Mouse (Mus musculus) CH12.LX (cell line): ENCODE data around the gene Cracr2a. TPM values are rescaled to one million over a fixed set of nuclear protein-coding genes. Genes with fewer than 3 reads are reported as not detected.

Source experiments
- DNase-seq: peaks from one replicate; pipeline ENCODE4 v3.0.0-alpha.2; 2013; ENCODE audit errors: extremely low read depth
- H3K27ac ChIP-seq: 2 replicates; pipeline ENCODE4 v1.5.1; 2012; ENCODE audit warnings: low read depth, mild to moderate bottlenecking, control low read depth, moderate library complexity; ENCODE audit not compliant: insufficient read depth
- H3K27me3 ChIP-seq: replicated peaks from 2 replicates; pipeline ENCODE3; 2012; ENCODE audit warnings: inconsistent platforms
- H3K36me3 ChIP-seq, 2 experiments: replicated peaks in 1 of 2; 2 replicates each; pipeline versions ENCODE3 to v1.6.1; 2012; ENCODE audit warnings: inconsistent platforms in 1 of 2, low read length in 1 of 2, mild to moderate bottlenecking in 1 of 2, mixed read lengths in 1 of 2, moderate library complexity in 1 of 2; ENCODE audit not compliant: control insufficient read depth in 1 of 2, insufficient read depth in 1 of 2
- H3K4me1 ChIP-seq, 2 experiments: 2 replicates each; pipeline ENCODE4 v1.6.1; 2012; ENCODE audit warnings: inconsistent platforms in 1 of 2, moderate library complexity in 1 of 2; ENCODE audit not compliant: insufficient read depth in 2 of 2, control insufficient read depth in 1 of 2
- H3K4me2 ChIP-seq: 2 replicates; pipeline ENCODE4 v1.6.1; 2012; ENCODE audit warnings: low read depth, mild to moderate bottlenecking, control low read depth; ENCODE audit not compliant: poor library complexity, insufficient read depth, severe bottlenecking
- H3K4me3 ChIP-seq, 3 experiments: fragments of 150-350 bp in 1 of 3; sonication (generic) in 1 of 3; replicated peaks in 1 of 3; 2 replicates each; pipeline versions ENCODE3 to v1.5.1; 2011 to 2012; ENCODE audit warnings: low read depth in 2 of 3, low read length in 2 of 3, mild to moderate bottlenecking in 2 of 3, moderate library complexity in 2 of 3, control low read depth in 1 of 3, improper control_type of control experiment in 1 of 3, inconsistent platforms in 1 of 3, mixed read lengths in 1 of 3; ENCODE audit not compliant: poor library complexity in 1 of 3
- H3K79me2 ChIP-seq: replicated peaks from 2 replicates; pipeline ENCODE4 v1.6.1; 2012; ENCODE audit warnings: mild to moderate bottlenecking, moderate library complexity; ENCODE audit not compliant: control insufficient read depth, poor library complexity, insufficient read depth, severe bottlenecking; ENCODE audit errors: extremely low read depth
- H3K9ac ChIP-seq: 2 replicates; pipeline ENCODE4 v1.6.1; 2012; ENCODE audit warnings: low read depth, mild to moderate bottlenecking, control low read depth, moderate library complexity; ENCODE audit not compliant: insufficient read depth
- H3K9me3 ChIP-seq: replicated peaks from 2 replicates; pipeline ENCODE3; 2012; ENCODE audit warnings: low read length, inconsistent platforms, mixed read lengths
- BHLHE40 ChIP-seq: IDR thresholded peaks from 2 replicates; pipeline ENCODE4 v1.6.1; 2011; ENCODE audit warnings: mild to moderate bottlenecking, low read depth, low read length, improper control_type of control experiment
- CHD1 ChIP-seq: IDR thresholded peaks from 2 replicates; pipeline ENCODE4 v1.6.1; 2012; ENCODE audit warnings: low read depth, low read length, improper control_type of control experiment, inconsistent platforms
- CHD2 ChIP-seq: IDR thresholded peaks from 2 replicates; pipeline ENCODE4 v1.6.1; 2011; ENCODE audit warnings: low read length, improper control_type of control experiment
- CTCF ChIP-seq, 2 experiments: IDR thresholded peaks in 1 of 2; conservative IDR thresholded peaks in 1 of 2; 2 replicates each; pipeline ENCODE4 v1.5.1; 2011 to 2012; ENCODE audit warnings: low read depth in 2 of 2, low read length in 2 of 2, improper control_type of control experiment in 1 of 2, inconsistent platforms in 1 of 2, mild to moderate bottlenecking in 1 of 2, moderate library complexity in 1 of 2
- E2F4 ChIP-seq: IDR thresholded peaks from 2 replicates; pipeline ENCODE4 v1.6.1; 2011; ENCODE audit warnings: low read depth, low read length, improper control_type of control experiment; ENCODE audit not compliant: insufficient replicate concordance
- ELF1 ChIP-seq: IDR thresholded peaks from 2 replicates; pipeline ENCODE4 v1.6.1; 2014; ENCODE audit warnings: low read depth, mild to moderate bottlenecking, inconsistent platforms, low read length, improper control_type of control experiment
- ETS1 ChIP-seq: conservative IDR thresholded peaks from 2 replicates; pipeline ENCODE4 v1.6.1; 2012; ENCODE audit warnings: low read depth, mild to moderate bottlenecking, inconsistent platforms, low read length, improper control_type of control experiment, moderate library complexity
- HCFC1 ChIP-seq: IDR thresholded peaks from 2 replicates; pipeline ENCODE4 v1.6.1; 2012; ENCODE audit warnings: low read depth, mild to moderate bottlenecking, inconsistent platforms, low read length, improper control_type of control experiment
- IRF4 ChIP-seq: IDR thresholded peaks from 2 replicates; pipeline ENCODE4 v1.6.1; 2014; ENCODE audit warnings: low read depth, mild to moderate bottlenecking, inconsistent platforms, low read length, improper control_type of control experiment
- MAX ChIP-seq: IDR thresholded peaks from 2 replicates; pipeline ENCODE4 v1.6.1; 2011; ENCODE audit warnings: low read length, improper control_type of control experiment
- MXI1 ChIP-seq: IDR thresholded peaks from 2 replicates; pipeline ENCODE4 v1.6.1; 2011; ENCODE audit warnings: mild to moderate bottlenecking, low read depth, low read length, improper control_type of control experiment
- MYC ChIP-seq: IDR thresholded peaks from 2 replicates; pipeline ENCODE4 v1.6.1; 2011; ENCODE audit warnings: low read depth, mild to moderate bottlenecking, improper control_type of control experiment, low read length
- NRF1 ChIP-seq: IDR thresholded peaks from 2 replicates; pipeline ENCODE4 v1.6.1; 2014; ENCODE audit warnings: low read depth, mild to moderate bottlenecking, inconsistent platforms, low read length, improper control_type of control experiment, moderate library complexity
- RAD21 ChIP-seq: IDR thresholded peaks from 2 replicates; pipeline ENCODE4 v1.6.1; 2011; ENCODE audit warnings: low read depth, mild to moderate bottlenecking, low read length, improper control_type of control experiment, moderate library complexity
- RCOR1 ChIP-seq: conservative IDR thresholded peaks from 2 replicates; pipeline ENCODE4 v1.6.1; 2012; ENCODE audit warnings: low read depth, mild to moderate bottlenecking, inconsistent platforms, low read length, improper control_type of control experiment
- SMC3 ChIP-seq: IDR thresholded peaks from 2 replicates; pipeline ENCODE4 v1.6.1; 2011; ENCODE audit warnings: low read depth, low read length, improper control_type of control experiment
- TBP ChIP-seq: conservative IDR thresholded peaks from 2 replicates; pipeline ENCODE4 v1.6.1; 2011; ENCODE audit warnings: low read depth, low read length, improper control_type of control experiment
- TCF12 ChIP-seq: IDR thresholded peaks from 2 replicates; pipeline ENCODE4 v1.6.1; 2014; ENCODE audit warnings: low read depth, mild to moderate bottlenecking, inconsistent platforms, low read length, improper control_type of control experiment
- UBTF ChIP-seq: IDR thresholded peaks from 2 replicates; pipeline ENCODE4 v1.6.1; 2012; ENCODE audit warnings: low read depth, mild to moderate bottlenecking, inconsistent platforms, low read length, improper control_type of control experiment, moderate library complexity
- ZKSCAN1 ChIP-seq: IDR thresholded peaks from 2 replicates; pipeline ENCODE4 v1.6.1; 2012; ENCODE audit warnings: low read depth, inconsistent platforms, low read length, improper control_type of control experiment, borderline replicate concordance
- dilution Hi-C: fragments of 300-500 bp; cut with MboI; formaldehyde crosslinking; loops from 2 replicates; pipeline ENCODE4 v1.14.3; 2020; ENCODE audit warnings: low sequenced_read_pairs; ENCODE audit not compliant: extremely low pct_unique_long_range_greater_than_20kb, extremely low pct_ligation_motif_present
- in situ Hi-C: fragments of 300-500 bp; cut with MboI; formaldehyde crosslinking; loops from 3 replicates; pipeline ENCODE4 v1.14.3; 2019; ENCODE audit warnings: low sequenced_read_pairs, low pct_ligation_motif_present, low pct_unique_long_range_greater_than_20kb, mixed read lengths
- polyA plus RNA-seq: library from polyadenylated mRNA; unstranded; fragments of >175 nt; gene quantifications from 2 replicates; pipeline ENCODE4 v1.2.1, GENCODE M21; 2012; ENCODE audit warnings: low read depth; ENCODE audit not compliant: insufficient read length
- total RNA-seq, 2 experiments: library from RNA; depleted of rRNA; stranded (reverse); fragments of 300-350 nt in 1 of 2; fragments of >200 nt in 1 of 2; gene quantifications; 2 replicates each; pipeline ENCODE4 v1.2.3; 2012 to 2014

The Cracr2a gene
- total and polyA plus RNA-seq, 3 experiments, result 1.2 to 1.6 (median 1.5) TPM

DNA sequence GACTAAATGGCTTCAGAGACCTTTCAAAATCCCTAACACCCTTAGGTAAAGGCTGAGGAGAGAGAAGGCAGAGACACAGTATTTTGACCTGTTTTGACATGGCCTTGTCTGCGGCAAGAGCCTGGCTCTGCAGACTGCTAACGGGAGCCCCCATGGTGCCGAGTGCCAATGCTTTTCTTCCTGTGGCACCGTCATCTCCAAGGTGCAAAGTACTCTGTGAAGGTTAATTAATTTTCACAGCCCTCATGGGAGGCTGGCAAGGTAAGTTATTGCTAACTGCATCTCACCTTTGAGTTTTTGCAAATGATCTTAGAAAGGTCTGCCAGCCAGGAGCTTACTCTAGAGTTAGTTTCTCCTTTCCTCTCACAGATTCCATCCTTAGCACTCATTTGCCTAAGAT is 57.5 kb downstream of the Cracr2a start:
- TF ChIP-seq ELF1, result no peak
- TF ChIP-seq ZKSCAN1, result no peak
- no peak for TF ChIP-seq MYC
- TF ChIP-seq BHLHE40, result no peak
- no peak for TF ChIP-seq E2F4
- no peak for TF ChIP-seq IRF4
- TF ChIP-seq HCFC1, result no peak
- TF ChIP-seq MAX, result no peak
- TF ChIP-seq CHD1, result no peak
- H3K9me3 ChIP-seq, result peaks cover 1% of the 10 kb centered on the region
- in situ Hi-C loops, result no loop called here
- peaks cover 0 to 3% of the 10 kb centered on the region in 2 experiments for H3K36me3 ChIP-seq
- no peaks in the 10 kb centered on the region for H3K79me2 ChIP-seq
- no peak overlapping the region for H3K4me2 ChIP-seq
- dilution Hi-C loops, result no loop called here
- no peaks in the 10 kb centered on the region for H3K27me3 ChIP-seq
- no peak overlapping the region for H3K27ac ChIP-seq
- no peak overlapping the region for H3K9ac ChIP-seq
- H3K4me1 ChIP-seq, result peaks cover 6 to 13% of the 10 kb centered on the region in 2 experiments; a peak in 3 of 4 replicates
- H3K4me3 ChIP-seq, result no peak overlapping the region
- no peak for DNase-seq

- H3K27ac ChIP-seq, result no peak overlapping the region
- no peaks in the 10 kb centered on the region for H3K79me2 ChIP-seq
- in situ Hi-C loops (no loop called here), dilution Hi-C loops (no loop called here)
- peaks cover 0 to 14% of the 10 kb centered on the region in 2 experiments; a peak in 2 of 4 replicates for H3K4me1 ChIP-seq
- H3K27me3 ChIP-seq, result no peaks in the 10 kb centered on the region
- no peak overlapping the region for H3K4me3 ChIP-seq
- TF ChIP-seq RAD21 (peak; percentile 36), SMC3 (peak; percentile 64), MXI1 (no peak), TBP (no peak), CTCF (conservative IDR thresholded peaks at IDR 0.05 in 1 of 2, IDR thresholded peaks at IDR 0.05 in 1 of 2; ENCODE audit: low read depth in 2 of 2, low read length in 2 of 2) (peak; percentile 74 to 79), MYC (no peak)
- no peak overlapping the region for H3K9ac ChIP-seq
- no peak overlapping the region for H3K4me2 ChIP-seq
- H3K36me3 ChIP-seq, result no peaks in the 10 kb centered on the region
- no peaks in the 10 kb centered on the region for H3K9me3 ChIP-seq
- peak; percentile 41 for DNase-seq
Observed at GRCm38 (mm10) chr6:127625135-127625534, 64.0 kb downstream of the Cracr2a start.

- no peaks in the 10 kb centered on the region for H3K9me3 ChIP-seq
- TF ChIP-seq ELF1 (no peak), IRF4 (no peak), E2F4 (no peak), CHD1 (no peak), ETS1 (no peak), TCF12 (no peak), RCOR1 (no peak), NRF1 (no peak), UBTF (no peak), CHD2 (no peak), TBP (no peak)
Observed at GRCm38 (mm10) chr6:127627453-127627852, 66.3 kb downstream of the Cracr2a start.

More at GRCm38 (mm10) chr6:127627453-127627852, 66.3 kb downstream of the Cracr2a start:
- Histone ChIP-seq H3K27me3 (no peaks in the 10 kb centered on the region), H3K4me2 (no peak overlapping the region), H3K4me1 (peaks cover 0 to 26% of the 10 kb centered on the region in 2 experiments; a peak in 2 of 4 replicates), H3K4me3 (no peak overlapping the region), H3K9ac (no peak overlapping the region), H3K27ac (no peak overlapping the region), H3K79me2 (no peaks in the 10 kb centered on the region), H3K36me3 (no peaks in the 10 kb centered on the region)
- DNase-seq, result no peak
- dilution Hi-C loops, result no loop called here
- in situ Hi-C loops, result no loop called here
